Mouse (Mus musculus) small intestine, adult 2 months (tissue): ENCODE measurements around the gene 2210408I21Rik. TPM values are rescaled to one million over a fixed set of nuclear protein-coding genes. Genes with fewer than 3 reads are reported as not detected.

Experiments
- H3K27ac ChIP-seq: fragments of 200-500 bp; 2 replicates; pipeline ENCODE4 v1.5.1; 2012; ENCODE audit warnings: low read depth, low read length, control low read depth, inconsistent platforms; ENCODE audit not compliant: insufficient read depth
- H3K27me3 ChIP-seq: fragments of 200-500 bp; 2 replicates; pipeline ENCODE4 v1.6.1; 2012; ENCODE audit warnings: mild to moderate bottlenecking, moderate library complexity, low read length, inconsistent platforms; ENCODE audit not compliant: control insufficient read depth, insufficient read depth
- H3K36me3 ChIP-seq: fragments of 200-500 bp; 2 replicates; pipeline ENCODE4 v1.6.1; 2012; ENCODE audit warnings: mild to moderate bottlenecking, low read length, control low read depth, inconsistent platforms; ENCODE audit not compliant: control insufficient read depth, insufficient read depth
- H3K4me1 ChIP-seq: fragments of 200-500 bp; 2 replicates; pipeline ENCODE4 v1.6.1; 2012; ENCODE audit warnings: low read length, inconsistent platforms, mixed read lengths; ENCODE audit not compliant: control insufficient read depth, insufficient read depth, insufficient read length
- H3K4me3 ChIP-seq: fragments of 200-500 bp; 2 replicates; pipeline ENCODE4 v1.5.1; 2012; ENCODE audit warnings: low read depth, mild to moderate bottlenecking, control low read depth, inconsistent platforms, low read length, moderate library complexity
- CTCF ChIP-seq: fragments of 200-500 bp; IDR thresholded peaks from 2 replicates; pipeline ENCODE4 v1.5.1; 2012; ENCODE audit warnings: low read depth, mild to moderate bottlenecking, control low read depth, inconsistent platforms, low read length, moderate library complexity, mixed read lengths; ENCODE audit not compliant: insufficient replicate concordance, insufficient read length; ENCODE audit errors: extremely low read depth
- POLR2A ChIP-seq: fragments of 200-500 bp; IDR thresholded peaks from 2 replicates; pipeline ENCODE4 v1.6.1; 2012; ENCODE audit warnings: low read depth, mild to moderate bottlenecking, control low read depth, inconsistent platforms, low read length, moderate library complexity
- WGBS: fragments of 180-500 bp; shearing (Covaris S2); methylation state at CpG from one replicate; pipeline ENCODE4 v1.1.7; 2018; 5-methylcytosine and 5-hydroxymethylcytosine counted together
- polyA plus RNA-seq: library from polyadenylated mRNA; depleted of rRNA; stranded (reverse); fragments of >200 nt; gene quantifications from 2 replicates; pipeline ENCODE4 v1.2.3, GENCODE M21; 2012

2210408I21Rik gene
- polyA plus RNA-seq, 1 experiment: 0.09 TPM

DNA sequence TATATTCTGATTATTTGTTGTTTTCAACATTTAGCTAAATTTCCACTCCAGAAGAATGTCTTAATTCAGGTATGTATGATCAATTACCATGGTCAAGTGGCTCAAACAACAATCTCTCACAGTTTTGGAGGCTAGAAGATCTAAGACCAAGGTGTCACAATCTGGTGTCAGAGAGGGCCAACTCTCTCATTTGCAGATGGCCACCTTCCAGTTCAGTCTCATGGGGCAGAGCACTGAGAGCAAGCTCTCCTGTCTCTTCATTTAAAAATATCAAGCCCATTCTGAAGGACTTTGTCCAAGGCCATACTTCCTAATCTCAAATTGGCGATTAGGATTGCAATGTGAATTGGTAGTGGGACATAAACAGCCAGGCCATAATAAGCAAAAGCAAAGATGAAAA is 378.7 kb downstream of the 2210408I21Rik start:
- TF ChIP-seq POLR2A: no peak
- no peak for TF ChIP-seq CTCF
- H3K36me3 ChIP-seq: no peaks in the 10 kb centered on the region
- H3K27ac ChIP-seq: no peak overlapping the region
- H3K4me3 ChIP-seq: no peak overlapping the region
- H3K4me1 ChIP-seq: no peaks in the 10 kb centered on the region
- no peaks in the 10 kb centered on the region for H3K27me3 ChIP-seq
- 75% methylated on average over 1 of the region's 1 CpGs for WGBS

DNA sequence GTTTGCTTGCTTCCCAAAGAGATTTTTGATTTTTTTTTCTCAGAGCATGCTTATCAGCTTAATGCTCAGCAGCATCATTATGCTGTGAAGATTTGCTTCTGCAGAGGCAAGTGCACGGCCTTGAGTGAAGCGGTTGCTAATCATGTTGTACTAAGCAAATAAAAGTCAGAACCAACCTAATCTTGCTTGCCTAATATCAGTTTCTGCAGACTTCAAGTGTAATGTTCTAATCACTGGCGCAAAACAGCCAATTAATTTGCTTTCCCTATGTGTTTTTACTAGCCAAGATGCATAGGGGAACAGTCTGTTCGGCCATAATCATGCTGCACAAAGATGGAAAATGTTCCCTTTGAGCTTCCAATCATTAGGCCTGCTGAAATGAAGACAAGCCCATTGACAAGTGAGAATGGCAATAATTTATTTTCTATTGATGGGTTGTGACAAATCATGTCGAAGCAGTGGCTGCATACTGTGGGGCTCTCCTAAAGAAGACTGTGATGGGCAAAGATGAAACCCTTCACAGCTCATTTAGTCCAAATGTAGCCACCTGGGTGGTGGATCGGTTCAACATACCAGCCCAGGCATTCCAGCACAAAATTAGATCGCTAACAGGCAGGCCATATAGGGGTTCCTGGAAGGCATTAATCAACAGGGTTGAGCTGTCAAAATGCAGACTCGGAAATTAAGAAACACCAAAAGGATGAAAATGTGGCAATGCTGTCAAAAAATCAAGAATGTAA is 393.8 kb downstream of the 2210408I21Rik start:
- TF ChIP-seq POLR2A: no peak
- TF ChIP-seq CTCF: no peak
- 59% methylated on average over 8 of the region's 8 CpGs for WGBS
- H3K36me3 ChIP-seq: no peaks in the 10 kb centered on the region

DNA sequence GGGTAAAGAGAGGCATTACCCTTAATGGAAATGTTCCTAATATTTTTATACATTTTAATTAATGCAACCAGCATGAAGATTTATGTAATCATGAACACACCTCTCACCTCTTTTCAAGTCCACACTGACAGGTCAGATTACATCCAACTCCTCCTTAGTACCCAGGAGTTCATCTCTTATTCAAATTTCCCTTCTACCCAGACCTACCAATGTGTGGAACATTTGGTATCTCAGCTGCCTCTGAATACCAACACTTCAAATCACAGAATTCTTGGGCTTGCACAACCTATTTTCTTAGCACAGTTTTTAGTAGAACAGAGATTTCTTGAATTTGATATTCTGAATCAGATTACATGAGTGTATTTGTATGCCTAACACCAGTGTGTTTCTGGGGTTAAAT is 394.4 kb downstream of the 2210408I21Rik start:
- no peaks in the 10 kb centered on the region for H3K36me3 ChIP-seq
- no peak overlapping the region for H3K4me3 ChIP-seq
- no peaks in the 10 kb centered on the region for H3K27me3 ChIP-seq
- TF ChIP-seq POLR2A: no peak
- H3K27ac ChIP-seq: no peak overlapping the region
- no peaks in the 10 kb centered on the region for H3K4me1 ChIP-seq

More for the DNA sequence above, 393.8 kb downstream of the 2210408I21Rik start:
- no peaks in the 10 kb centered on the region for H3K4me1 ChIP-seq
- no peak overlapping the region for H3K4me3 ChIP-seq
- H3K27me3 ChIP-seq: no peaks in the 10 kb centered on the region
- no peak overlapping the region for H3K27ac ChIP-seq

GRCm38 (mm10) chr13:77537466-77537865 is 402.1 kb downstream of the 2210408I21Rik start:
- Histone ChIP-seq H3K4me1 (no peaks in the 10 kb centered on the region), H3K36me3 (no peaks in the 10 kb centered on the region), H3K4me3 (no peak overlapping the region), H3K27me3 (no peaks in the 10 kb centered on the region), H3K27ac (no peak overlapping the region)
- 88% methylated on average over 4 of the region's 4 CpGs for WGBS
- TF ChIP-seq CTCF: no peak
- TF ChIP-seq POLR2A: no peak

- H3K27me3 ChIP-seq: no peaks in the 10 kb centered on the region
- no peak for TF ChIP-seq POLR2A
- H3K4me3 ChIP-seq: no peak overlapping the region
- WGBS: 50% methylated on average over 16 of the region's 16 CpGs
- H3K36me3 ChIP-seq: no peaks in the 10 kb centered on the region
- H3K4me1 ChIP-seq: no peaks in the 10 kb centered on the region
- no peak overlapping the region for H3K27ac ChIP-seq
Measured at GRCm38 (mm10) chr13:77547486-77548385, 412.4 kb downstream of the 2210408I21Rik start.

GRCm38 (mm10) chr13:77548386-77548695 is 413.0 kb downstream of the 2210408I21Rik start:
- no peak overlapping the region for H3K27ac ChIP-seq
- H3K27me3 ChIP-seq: no peaks in the 10 kb centered on the region
- H3K36me3 ChIP-seq: no peaks in the 10 kb centered on the region
- no peaks in the 10 kb centered on the region for H3K4me1 ChIP-seq
- TF ChIP-seq CTCF (no peak), POLR2A (no peak)
- 38% methylated on average over 3 of the region's 3 CpGs for WGBS
- no peak overlapping the region for H3K4me3 ChIP-seq

GRCm38 (mm10) chr13:77548750-77549149 is 413.4 kb downstream of the 2210408I21Rik start:
- 87% methylated on average over 4 of the region's 4 CpGs for WGBS
- TF ChIP-seq CTCF (no peak), POLR2A (no peak)
- no peak overlapping the region for H3K4me3 ChIP-seq
- no peak overlapping the region for H3K27ac ChIP-seq
- no peaks in the 10 kb centered on the region for H3K4me1 ChIP-seq
- no peaks in the 10 kb centered on the region for H3K36me3 ChIP-seq
- no peaks in the 10 kb centered on the region for H3K27me3 ChIP-seq

DNA sequence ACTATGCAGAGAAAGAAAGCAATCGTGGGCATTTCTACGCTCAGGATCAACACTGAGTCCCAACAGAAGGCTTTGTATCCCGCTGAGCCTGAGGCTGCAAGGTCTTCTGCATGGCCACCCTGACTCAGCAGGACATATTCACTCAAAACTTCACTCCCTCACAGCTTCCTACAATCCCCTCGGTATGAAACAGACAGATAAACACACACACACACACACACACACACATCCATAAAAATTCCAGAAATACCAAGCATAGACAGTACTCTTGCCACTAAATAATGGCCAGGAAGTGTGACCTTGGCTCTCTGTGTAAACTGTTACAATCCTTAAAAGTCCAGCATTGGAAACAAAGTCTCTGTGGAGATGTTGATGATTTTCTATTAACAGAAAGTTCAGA is 458.7 kb downstream of the 2210408I21Rik start:
- no peaks in the 10 kb centered on the region for H3K36me3 ChIP-seq
- no peak overlapping the region for H3K4me3 ChIP-seq
- WGBS: 59% methylated on average over 4 of the region's 4 CpGs

More for the DNA sequence above, 458.7 kb downstream of the 2210408I21Rik start:
- no peak overlapping the region for H3K27ac ChIP-seq
- H3K4me1 ChIP-seq: no peaks in the 10 kb centered on the region
- H3K27me3 ChIP-seq: no peaks in the 10 kb centered on the region
- no peak for TF ChIP-seq CTCF
- no peak for TF ChIP-seq POLR2A
